Mouse (Mus musculus) lung, embryonic 16.5 days (tissue): ENCODE data around the gene Cfap300. TPM values are rescaled to one million over a fixed set of nuclear protein-coding genes. Genes with fewer than 3 reads are reported as not detected.

Experiments used
- ATAC-seq: fragments of 200-750 bp; cut with Nextera tagmentation; 2 replicates; pipeline ENCODE4 v1.8.0; 2017; ENCODE audit warnings: low read depth, mild to moderate bottlenecking, moderate library complexity
- H3K27ac ChIP-seq: fragments of 300-500 bp; sonication (generic); 2 replicates; pipeline ENCODE4 v1.5.1; 2014; ENCODE audit warnings: mild to moderate bottlenecking, control low read depth, low read length
- H3K27me3 ChIP-seq: fragments of 300-500 bp; sonication (generic); 2 replicates; pipeline ENCODE4 v1.6.1; 2014; ENCODE audit warnings: low read depth, low read length, mixed read lengths; ENCODE audit not compliant: control insufficient read depth, insufficient read depth
- H3K36me3 ChIP-seq: fragments of 300-500 bp; sonication (generic); 2 replicates; pipeline ENCODE4 v1.6.1; 2014; ENCODE audit warnings: low read length; ENCODE audit not compliant: control insufficient read depth, insufficient read depth
- H3K4me1 ChIP-seq: fragments of 300-500 bp; sonication (generic); replicated peaks from 2 replicates; pipeline ENCODE4 v1.6.1; 2014; ENCODE audit warnings: low read length, mixed read lengths; ENCODE audit not compliant: control insufficient read depth, insufficient read depth
- H3K4me2 ChIP-seq: fragments of 300-500 bp; sonication (generic); 2 replicates; pipeline ENCODE4 v1.6.1; 2014; ENCODE audit warnings: low read depth, low read length, control low read depth
- H3K4me3 ChIP-seq: fragments of 300-500 bp; sonication (generic); 2 replicates; pipeline ENCODE4 v1.5.1; 2014; ENCODE audit warnings: mild to moderate bottlenecking, low read length, control low read depth
- H3K9ac ChIP-seq: fragments of 300-500 bp; sonication (generic); 2 replicates; pipeline ENCODE4 v1.6.1; 2014; ENCODE audit warnings: low read length, control low read depth
- H3K9me3 ChIP-seq: fragments of 300-500 bp; sonication (generic); 2 replicates; pipeline ENCODE4 v1.6.1; 2016; ENCODE audit warnings: low read length; ENCODE audit not compliant: control insufficient read depth
- WGBS: fragments of 180-500 bp; shearing (Covaris S2); extraction: QIAGEN DNeasy Blood & Tissue Kit; methylation state at CpG from one replicate; pipeline ENCODE4 v1.1.7; 2014; 5-methylcytosine and 5-hydroxymethylcytosine counted together
- polyA plus RNA-seq: library from polyadenylated mRNA; unstranded; fragments of >200 nt; fragmentation: Nextera tagmentation; extraction: Ambion mirVana; gene quantifications from 2 replicates; pipeline ENCODE4 v1.2.1, GENCODE M21; 2015

The Cfap300 gene
- polyA plus RNA-seq, 1 experiment from 2014 or later, result 15.7 TPM

- no peak overlapping the region for H3K9ac ChIP-seq
- no peak overlapping the region for H3K4me3 ChIP-seq
- H3K4me2 ChIP-seq, result no peak overlapping the region
- H3K4me1 ChIP-seq, result 0 out of 2 replicates have a peak, but pooled peaks cover 2% of the 10 kb centered on the region
- no peaks in the 10 kb centered on the region for H3K27me3 ChIP-seq
- ATAC-seq, result no peak
- 75% methylated on average over 2 of the region's 2 CpGs for WGBS
- H3K27ac ChIP-seq, result no peak overlapping the region
- no peaks in the 10 kb centered on the region for H3K9me3 ChIP-seq
- peaks cover 10% of the 10 kb centered on the region for H3K36me3 ChIP-seq
These were observed 70.6 kb downstream of the Cfap300 start for GRCm38 (mm10) chr9:7971993-7972392.

Other genes starting within 250 kb of the Cfap300 start
- 32.7 and 38.0 TPM in 2 replicates for gene Birc2, start 205.8 kb downstream of the Cfap300 start, polyA plus RNA-seq
- gene Birc3, start 169.6 kb downstream of the Cfap300 start, polyA plus RNA-seq, result 10.5 and 11.9 TPM in 2 replicates
- 28.5 and 30.3 TPM in 2 replicates for gene Yap1, start 38.2 kb downstream of the Cfap300 start, polyA plus RNA-seq
- gene Cep126, start 91.5 kb upstream of the Cfap300 start, polyA plus RNA-seq, result 3.0 and 3.5 TPM in 2 replicates